Mouse (Mus musculus): Measurements from ENCODE around the gene Selenok. TPM values are rescaled to one million over a fixed set of nuclear protein-coding genes. Genes with fewer than 3 reads are reported as not detected.

Selenok gene
- total RNA-seq (2021): 100 to 1,000 TPM; 129 to 141 TPM
- long read RNA-seq, transcript Selenok-201 (5 exons, 1,678 nt): major isoform, 493 of 503 reads
- long read RNA-seq, partial matches to known transcripts: 3 of 503 reads
- long read RNA-seq, other reads (novel, unspliced or antisense): 7 of 503 reads

DNA sequence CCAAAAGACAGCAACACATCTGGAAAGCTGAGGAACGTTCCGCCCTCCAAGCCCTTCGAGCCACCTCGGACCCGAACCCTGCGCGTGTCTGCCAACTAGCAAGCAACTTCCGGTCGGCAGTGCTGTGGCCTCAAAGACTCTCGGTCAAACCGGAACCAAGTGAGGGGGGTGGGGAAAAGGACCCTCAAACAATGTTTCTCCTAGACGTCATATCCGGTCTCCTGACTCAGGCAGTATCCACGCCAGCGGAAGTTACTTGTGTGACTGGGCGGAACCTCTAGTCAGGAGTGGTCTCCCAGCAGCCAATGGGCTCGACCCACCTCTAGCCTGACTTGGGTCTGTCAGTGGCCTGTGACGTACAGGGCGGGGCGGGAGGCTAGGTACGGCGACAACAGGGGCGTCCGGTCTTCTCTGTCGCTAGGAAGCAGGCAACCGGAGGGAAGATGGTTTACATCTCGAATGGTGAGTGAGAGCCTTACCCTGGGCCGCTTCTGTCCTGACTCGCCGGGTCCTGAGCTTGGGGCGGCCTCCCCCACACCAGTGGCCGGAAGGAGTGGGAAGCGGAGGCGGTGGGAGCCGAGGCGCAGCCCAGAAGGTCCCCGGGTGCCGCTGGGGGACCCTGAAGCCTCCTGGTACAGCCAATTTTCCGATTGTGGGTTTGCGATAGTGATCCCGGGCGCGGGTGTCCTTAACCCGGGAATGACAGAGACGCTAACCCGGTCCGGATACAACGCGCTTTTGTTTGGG lies at the start of gene Selenok:
TSS of gene Selenok (plus strand) at position 234 of the 747 bp plus-strand sequence.
- DNase-seq (ENCODE audit: low spot score in 2 of 2): peak; percentile 90 to 91

DNA sequence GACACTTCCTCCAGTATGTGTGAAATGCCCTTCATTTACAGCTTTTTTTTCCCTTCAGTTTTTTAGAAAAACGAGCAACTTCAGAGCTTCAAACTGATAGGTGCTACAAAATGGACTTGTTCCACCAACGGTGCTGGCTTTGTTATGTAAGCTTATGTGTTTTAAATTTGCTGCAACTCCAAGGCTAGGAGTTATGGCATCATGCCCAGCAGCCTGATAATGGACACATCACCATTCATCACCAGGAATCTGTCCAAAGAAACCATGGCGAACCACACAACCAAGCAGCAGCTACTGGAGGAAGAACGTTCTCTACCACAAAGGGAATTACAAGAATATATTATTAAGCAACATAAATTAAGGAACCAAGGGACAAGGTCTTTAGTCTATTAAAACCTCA lies 39.1 kb upstream of the Selenok start:
- DNase-seq (ENCODE audit: low spot score in 2 of 2): no peak

DNA sequence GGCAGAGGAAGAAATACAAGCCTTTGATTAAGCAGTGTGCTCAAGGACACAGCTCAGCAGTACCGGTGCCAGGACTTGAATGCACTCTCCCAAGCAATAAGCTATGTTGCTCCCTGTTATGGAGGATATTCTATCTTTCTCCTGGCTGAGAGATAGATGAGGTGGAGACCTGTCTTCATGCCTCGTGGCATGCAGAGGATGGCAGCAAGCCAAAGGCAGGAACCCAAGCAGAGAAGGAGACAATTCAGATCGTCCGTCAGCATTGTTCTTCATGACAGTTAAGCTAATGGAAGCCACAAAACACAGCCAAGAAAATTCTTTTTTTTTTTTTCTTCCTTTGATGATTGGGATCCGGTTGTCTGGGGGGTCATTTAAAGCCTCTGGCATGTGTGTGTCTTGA lies 32.6 kb upstream of the Selenok start:
- DNase-seq (ENCODE audit: low spot score in 2 of 2): no peak

DNA sequence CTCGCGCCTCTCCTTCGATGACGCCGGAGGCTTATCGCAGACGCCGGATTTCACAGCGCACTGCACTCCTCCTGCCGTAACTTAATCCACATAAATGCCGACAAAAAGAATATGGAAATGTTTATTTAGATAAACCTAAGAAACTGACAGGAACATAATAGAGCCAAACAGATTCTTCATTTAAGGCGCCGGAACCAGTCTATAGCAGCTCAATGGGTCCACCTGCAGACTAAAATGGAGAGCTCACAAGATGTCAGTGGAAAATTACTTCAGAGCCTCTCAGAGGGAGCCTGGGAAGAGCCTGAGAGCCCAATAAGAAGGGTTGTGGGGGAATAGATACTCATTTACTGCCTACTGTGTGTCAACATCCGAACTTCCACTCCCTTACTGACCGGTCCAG lies 30.6 kb upstream of the Selenok start:
- no peak for DNase-seq (ENCODE audit: low spot score in 2 of 2)

DNA sequence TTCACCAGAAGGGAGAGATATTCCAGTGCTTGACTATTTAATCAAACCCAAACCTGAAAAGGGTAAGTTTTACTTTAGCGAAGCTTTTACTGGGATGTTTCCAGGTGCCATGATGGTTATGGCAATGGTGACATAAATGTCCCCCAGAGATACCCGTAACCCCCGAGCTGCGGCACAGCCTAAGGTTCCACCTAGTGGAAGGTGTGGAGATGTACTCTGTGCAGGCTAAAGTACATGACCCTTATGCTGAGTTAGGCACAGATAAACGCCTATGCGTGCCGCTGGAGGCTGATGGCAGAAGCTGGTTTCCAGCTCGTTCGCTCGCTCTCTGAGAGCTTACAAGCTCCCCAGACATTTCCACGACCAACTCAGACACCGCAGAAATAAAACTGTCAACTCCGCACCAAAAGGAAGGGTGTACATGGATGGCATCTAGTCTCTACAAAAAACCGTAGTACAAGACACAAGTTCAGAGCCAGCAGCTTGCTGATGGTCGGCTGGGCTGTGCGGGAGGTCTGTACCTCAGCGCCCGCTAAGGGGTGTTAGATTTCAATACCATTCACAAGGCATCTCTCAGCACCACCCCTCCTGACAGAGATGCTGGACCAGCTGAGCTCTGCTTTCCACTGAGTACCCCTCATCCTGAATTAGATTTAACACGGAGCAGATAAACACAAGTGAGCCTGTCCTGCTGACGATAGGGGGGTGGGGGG lies 28.4 kb upstream of the Selenok start:
- no peak for DNase-seq (ENCODE audit: low spot score in 2 of 2)

DNA sequence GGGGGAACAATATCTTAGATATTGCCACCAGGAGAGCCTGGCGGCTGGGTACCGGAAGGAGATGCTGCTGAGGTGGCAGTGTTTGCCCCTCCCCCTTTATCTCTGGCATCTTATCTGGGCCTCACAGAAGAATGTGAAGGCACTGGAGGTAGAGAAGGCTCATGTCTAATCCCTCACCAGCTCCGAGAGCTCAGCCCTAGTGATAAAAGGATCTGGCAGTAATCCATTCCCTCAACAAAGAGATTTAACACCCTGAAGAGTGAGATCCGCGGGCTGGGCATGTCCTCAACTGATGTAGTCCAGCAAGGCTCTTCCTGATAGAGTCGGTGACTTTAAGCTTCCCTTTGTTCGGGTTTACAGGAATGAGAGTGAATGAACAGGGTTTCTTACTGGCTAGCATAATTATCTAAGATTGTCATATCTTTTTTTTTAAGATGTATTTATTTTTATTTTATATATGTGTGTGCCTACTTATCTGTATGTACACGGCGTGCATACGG lies 27.7 kb upstream of the Selenok start:
- no peak for DNase-seq (ENCODE audit: low spot score in 2 of 2)

DNA sequence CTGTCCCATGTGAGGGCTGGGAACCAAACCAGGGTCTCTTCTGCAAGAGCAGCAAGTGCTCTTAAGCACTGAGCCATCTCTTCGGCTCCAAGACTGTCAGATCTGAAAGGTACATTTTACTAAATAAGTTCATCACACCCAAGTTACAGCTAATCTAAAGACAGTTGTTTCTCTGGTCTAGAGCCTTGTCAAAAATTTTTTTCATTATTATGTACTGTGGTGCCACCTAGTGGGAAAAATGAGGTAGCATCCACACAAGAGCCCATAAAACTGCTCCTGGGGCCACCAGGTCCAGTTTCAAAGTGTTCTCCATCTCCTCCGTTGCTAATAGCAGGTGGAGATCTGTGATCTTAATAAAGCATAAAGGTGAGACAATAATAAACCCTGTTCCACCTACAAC lies 27.2 kb upstream of the Selenok start:
- peak; percentile 57 to 69 for DNase-seq (ENCODE audit: low spot score in 2 of 2)

DNA sequence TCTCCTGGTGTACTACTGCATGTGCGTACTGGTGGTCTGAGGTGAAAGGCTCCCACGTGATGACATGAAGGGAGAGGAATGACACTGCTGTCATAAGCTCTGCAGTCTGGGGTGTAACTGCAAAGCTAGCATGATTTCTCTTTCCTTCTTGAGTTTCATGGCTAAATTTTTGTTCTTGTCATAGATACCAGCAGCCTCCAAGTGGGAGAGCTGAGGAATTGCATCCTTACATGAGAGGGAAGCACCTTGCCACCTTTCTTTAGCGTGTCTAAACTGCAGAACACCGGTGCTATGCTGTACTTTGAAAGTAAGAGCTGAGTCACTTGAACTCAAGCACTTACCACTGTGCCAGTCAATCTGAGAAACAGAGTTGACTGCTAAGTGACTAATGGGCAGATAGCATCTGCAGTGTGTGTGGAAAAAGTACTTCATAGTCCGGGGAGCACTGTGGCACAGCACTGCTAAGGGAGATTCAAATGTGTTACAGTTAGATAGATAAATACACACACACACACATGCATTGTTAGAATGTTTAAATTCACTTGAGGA lies 21.3 kb upstream of the Selenok start:
- no peak for DNase-seq (ENCODE audit: low spot score in 2 of 2)

DNA sequence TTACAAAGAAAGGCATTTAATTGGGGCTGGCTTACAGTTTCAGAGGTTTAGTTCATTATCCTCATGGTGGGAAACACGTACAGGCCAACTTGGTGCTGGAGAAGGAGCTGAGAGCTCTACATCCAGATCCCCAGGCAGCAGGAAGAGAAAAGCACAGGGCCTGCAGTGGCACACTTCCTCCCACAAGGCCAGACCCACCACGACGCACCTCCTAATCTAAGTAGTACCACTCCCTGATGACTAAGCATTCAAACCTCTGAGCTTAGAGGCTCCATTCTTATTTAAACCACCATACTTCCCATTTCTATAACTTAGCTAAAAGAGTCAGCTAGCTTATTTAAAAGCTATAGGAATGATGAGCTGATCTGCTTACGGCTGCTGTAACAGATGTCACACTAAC lies 17.3 kb upstream of the Selenok start:
- DNase-seq (ENCODE audit: low spot score in 2 of 2): no peak

DNA sequence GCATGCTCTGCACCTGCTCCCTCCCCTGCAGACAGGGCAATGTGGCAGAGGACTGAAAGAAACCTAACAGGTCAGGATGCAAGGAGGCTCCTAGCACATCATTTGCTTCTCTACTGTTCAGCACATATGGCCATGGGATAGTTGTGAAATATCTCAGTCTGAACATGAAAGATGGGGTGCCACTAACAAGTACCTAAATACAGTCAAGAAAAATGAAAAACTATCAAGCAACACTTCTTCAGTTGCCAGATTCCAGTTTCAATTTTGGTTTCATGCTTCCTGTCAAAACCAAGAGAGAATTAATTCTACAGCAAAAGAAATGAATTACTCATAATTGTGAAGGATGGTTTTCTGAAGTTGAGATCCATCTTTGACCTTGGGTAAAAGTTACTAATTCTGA lies 10.7 kb upstream of the Selenok start:
- no peak for DNase-seq (ENCODE audit: low spot score in 2 of 2)

DNA sequence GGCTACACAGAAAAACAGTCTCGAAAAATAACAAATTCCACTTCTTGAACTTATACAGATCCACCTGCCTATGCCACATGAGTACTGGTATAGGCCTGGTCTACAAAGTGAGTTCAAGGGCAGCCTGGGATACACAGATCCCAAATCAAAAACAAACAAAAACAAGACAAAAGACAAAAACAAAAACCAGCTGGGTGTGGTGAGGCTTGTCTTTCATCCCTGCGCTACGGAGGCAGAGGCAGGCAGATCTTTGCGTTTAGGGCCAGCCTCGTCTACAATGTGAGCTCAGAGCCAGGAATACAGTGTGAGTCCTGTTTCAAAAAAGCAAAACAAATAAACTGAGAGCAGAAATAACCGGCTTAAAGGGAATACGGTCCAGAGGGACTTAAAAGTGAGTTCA lies 497 bp upstream of the Selenok start:
- peak in 1 of 2 experiments; percentile 28 for DNase-seq (ENCODE audit: low spot score in 2 of 2)

DNA sequence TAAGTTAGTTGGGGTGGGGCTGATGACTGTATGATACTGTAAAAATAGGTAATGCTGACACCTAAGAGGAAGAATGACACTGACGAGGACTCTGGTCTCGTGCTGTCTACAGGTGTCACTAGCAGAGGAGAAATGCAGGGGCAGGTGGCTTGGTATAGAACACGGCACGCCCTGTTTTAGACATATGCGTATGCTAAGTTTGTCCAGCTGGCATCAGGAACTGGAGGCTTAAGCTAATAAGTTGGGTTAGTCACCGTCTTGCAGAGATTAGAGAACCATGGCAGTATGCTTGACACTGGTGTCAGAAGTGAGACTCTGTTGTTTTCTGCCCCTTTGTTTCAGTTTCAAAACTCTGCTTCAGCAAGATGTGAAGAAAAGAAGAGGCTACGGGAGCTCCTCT lies 3.3 kb downstream of the Selenok start:
- DNase-seq (ENCODE audit: low spot score in 2 of 2): no peak

DNA sequence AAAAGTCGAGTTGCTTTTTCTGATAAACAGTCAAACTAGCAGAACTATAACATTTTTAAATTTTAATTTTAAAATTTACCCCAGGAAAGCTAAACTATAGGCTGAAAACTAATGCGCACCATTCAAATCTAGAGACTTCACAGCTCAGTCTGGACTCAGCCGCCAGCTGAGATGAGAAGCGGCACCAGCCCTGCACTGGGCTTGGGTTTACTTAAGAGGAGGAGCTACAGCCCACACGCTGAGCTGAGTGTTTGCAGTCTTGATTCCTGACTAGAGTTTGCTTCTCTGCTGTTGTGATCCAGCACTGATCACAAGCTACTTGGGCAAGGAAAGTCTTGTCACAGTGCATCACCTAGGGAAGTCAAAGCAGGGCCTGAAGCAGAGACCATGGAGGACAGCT lies 3.9 kb downstream of the Selenok start:
- no peak for DNase-seq (ENCODE audit: low spot score in 2 of 2)

DNA sequence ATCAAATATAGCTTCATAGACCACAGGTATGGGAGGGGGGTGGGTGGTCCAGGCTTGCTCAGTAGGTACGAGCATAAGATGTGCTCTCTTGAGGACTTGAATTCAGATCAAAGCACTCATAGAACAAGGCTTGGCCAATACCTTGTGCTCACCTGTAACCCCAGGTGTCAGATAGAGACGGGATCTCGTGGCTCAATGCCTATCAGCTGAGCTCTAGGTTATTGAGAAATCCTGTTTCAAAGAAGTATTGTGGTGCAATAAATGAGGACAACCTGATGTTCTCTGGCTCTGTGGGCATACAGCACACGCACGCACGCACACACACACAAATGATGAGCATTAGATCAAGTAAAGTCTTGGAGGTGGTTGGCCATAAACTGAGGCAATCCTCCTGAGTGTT lies 8.8 kb downstream of the Selenok start:
- DNase-seq (ENCODE audit: low spot score in 2 of 2): no peak

DNA sequence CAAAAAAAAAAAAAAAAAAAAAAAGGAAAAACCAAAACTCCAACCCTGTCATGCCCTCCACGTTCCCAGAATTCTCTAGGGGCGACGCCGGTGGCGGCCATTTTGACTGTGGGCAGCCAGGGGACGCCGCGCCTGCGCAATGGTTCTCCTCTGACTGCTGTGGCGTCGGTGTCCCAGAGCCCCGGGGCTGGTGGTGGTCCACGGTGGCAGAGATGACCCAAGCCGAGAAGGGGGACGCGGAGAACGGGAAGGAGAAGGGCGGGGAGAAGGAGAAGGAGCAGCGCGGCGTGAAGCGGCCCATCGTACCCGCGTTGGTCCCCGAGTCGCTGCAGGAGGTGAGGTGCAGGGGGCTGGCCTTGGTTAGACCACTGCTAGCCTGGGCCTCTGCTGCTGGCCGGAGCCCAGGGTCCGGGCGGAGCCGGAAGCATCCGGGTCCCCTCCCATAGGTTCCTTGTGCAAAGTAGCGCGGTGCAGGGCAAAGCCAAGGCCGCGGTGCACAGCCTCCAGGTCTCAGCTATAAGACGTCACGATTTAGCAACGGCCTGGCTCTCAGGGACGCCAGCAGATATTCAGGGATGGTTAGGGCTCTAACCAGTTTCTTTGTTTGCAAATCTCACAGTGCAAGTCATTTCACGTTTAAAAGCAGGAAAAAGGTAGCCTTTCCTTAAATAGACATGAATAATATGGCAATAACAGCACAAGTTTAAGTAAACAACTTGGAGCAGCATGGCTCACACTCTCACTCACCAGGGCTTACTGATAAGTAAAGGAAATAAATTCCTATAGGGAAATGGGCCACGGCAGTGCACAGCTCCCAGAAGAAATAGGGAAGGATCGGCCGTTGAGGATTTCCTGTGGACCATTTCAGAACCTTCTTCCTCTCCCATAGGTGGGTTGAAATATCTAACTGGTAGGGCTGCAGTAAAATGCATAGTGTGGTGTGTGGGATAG lies 10.4 kb downstream of the Selenok start, which contains the start of gene Actr8:
TSS of gene Actr8 (plus strand) at position 84 of the 951 bp plus-strand sequence.
- peak; percentile 95 to 97 for DNase-seq (ENCODE audit: low spot score in 2 of 2)

DNA sequence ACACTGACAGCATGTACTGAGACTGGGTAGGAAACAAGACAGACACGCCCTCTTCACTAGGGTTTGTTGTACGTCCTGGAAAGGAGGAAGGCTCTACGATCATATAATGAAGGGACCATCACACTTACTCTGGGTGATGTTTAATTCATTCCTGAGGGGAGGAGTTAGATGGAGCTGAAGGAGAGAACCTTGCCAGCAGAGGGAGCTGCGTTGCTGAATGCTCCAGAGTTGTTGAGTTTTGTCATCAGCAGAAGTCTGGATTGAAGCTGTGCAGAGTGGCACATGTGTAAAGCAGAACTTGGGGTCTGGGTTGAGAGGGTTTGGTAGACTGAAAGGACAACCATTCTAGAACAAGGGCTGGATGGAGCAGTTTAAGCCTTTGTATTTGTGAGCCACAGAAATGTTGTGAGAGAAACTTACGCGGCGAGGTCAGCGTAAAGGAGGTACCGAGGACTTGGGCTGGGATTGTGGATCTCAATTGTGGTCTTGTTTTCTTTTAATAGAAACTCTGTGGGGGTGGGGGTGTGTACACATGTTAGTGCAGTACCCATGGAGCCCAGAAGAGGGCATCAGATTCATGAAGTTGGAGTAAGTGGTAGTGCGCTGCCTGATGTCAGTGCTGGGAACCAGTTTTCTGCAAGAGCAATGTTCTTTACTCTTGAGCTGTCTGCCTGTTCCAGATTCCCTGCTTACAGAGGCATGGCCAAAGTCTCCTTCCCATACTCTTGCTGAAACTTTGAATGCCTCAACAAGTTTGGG lies 12.5 kb downstream of the Selenok start:
- no peak for DNase-seq (ENCODE audit: low spot score in 2 of 2)

DNA sequence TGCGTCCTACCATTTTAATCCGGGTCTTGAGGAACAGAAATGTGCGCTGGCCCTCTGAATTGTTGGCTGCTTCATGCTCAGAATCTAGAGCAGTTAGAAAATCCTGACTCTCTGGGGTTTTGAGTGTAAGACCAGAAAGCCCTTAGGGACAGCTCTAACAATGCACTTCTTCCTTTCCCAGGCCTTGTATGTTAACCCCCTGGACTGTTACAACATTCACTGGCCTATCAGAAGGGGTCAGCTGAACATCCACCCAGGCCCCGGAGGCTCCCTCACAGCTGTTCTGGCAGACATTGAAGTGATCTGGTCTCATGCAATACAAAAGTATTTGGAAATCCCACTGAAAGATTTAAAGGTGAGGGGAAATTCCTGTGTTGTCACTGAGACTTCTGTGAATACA lies 18.0 kb downstream of the Selenok start:
- no peak for DNase-seq (ENCODE audit: low spot score in 2 of 2)

DNA sequence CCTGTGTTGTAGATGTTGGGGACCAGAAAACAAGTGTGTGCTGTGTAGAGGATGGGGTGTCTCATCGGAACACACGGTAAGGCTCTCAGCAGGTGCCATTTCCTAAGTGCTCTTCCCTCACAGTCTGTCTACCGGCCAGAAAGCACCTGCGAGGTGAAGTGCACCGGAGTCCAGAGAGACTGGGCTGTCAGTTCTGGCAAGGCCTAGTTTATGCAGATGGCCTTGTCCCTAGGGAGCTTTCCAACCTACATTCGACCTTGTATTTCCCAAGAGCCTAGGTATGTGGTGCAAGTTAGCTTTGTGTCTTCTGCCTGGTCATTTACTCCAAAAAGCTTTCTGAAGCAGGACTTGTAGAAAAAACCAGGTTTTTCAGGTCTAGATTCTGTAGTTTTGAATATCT lies 19.2 kb downstream of the Selenok start:
- no peak for DNase-seq (ENCODE audit: low spot score in 2 of 2)

DNA sequence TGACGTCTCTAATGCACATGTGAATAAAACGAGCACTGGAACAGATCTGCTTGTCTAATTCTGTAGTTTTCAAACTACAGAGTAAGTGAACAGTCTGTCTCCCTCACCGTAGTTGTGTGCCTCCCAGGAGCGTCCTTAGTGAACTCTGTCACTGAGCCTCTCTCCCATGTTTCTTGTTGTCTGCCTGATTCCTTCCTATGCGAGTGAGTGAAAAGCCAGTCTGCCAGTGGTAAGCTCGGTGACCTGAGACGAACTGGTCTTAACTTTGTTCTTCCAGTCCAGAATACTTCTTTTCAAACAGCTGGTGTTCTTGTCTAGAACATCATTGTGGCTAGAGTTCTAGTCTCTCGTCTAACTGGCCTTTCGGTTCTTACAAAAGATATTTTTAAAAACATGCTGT lies 19.6 kb downstream of the Selenok start:
- no peak for DNase-seq (ENCODE audit: low spot score in 2 of 2)

DNA sequence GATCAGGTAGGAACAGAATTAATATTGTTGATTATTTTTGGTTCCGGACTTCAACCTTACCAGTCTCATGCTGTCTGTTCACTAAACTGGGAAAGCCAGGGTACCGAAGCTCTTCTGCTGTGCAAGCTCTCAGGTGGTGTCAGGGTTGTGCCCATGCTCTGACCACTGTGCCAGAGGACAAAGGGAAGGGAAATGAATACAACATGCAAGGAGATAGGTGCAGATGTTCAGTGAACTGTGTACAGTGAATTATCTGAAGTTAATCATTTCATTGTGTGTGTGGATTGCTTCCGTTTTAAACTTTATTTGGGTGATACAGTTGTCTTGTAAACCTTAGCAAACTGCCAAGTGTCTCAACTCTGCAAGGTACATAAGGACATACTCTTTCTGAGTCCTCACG lies 20.2 kb downstream of the Selenok start:
- DNase-seq (ENCODE audit: low spot score in 2 of 2): no peak
